Mouse (Mus musculus) left cerebral cortex, adult 2 months (tissue): ENCODE measurements around the gene Rpl37a. TPM values are rescaled to one million over a fixed set of nuclear protein-coding genes. Genes with fewer than 3 reads are reported as not detected.

Source experiments
- DNase-seq, 2 experiments: peaks; one replicate each; pipeline ENCODE4 v3.0.0; 2021 to 2022; ENCODE audit warnings: low spot score in 2 of 2, mixed read lengths in 1 of 2; ENCODE audit errors: extremely low spot score in 1 of 2
- H3K27ac ChIP-seq: fragments of 200-600 bp; 2 replicates; pipeline ENCODE4 v1.8.1; 2022
- H3K4me3 ChIP-seq: fragments of 200-600 bp; 2 replicates; pipeline ENCODE4 v1.8.1; 2022
- CTCF ChIP-seq: fragments of 200-600 bp; IDR thresholded peaks from 2 replicates; pipeline ENCODE4 v1.8.1; 2022; ENCODE audit warnings: antibody characterized with exemption, mild to moderate bottlenecking, moderate library complexity
- intact Hi-C: fragments of 180-260 bp; cut with DNase I; formaldehyde crosslinking; loops from one replicate; pipeline ENCODE4 v1.15.1; 2025
- long read RNA-seq, 2 experiments: library from polyadenylated mRNA; stranded (forward); transcript quantifications; one replicate each; pipeline ENCODE4 v2.0.0; 2021; ENCODE audit warnings: borderline mapping rate in 2 of 2
- total RNA-seq, 2 experiments: library from RNA; stranded (reverse); gene quantifications; 2 replicates each; pipeline ENCODE4 v1.2.3; 2021

The Rpl37a gene
- total RNA-seq, result 100 to 1,000 TPM; 546 to 562 TPM
- long read RNA-seq, experiment 1, transcript Rpl37a-201 (4 exons, 558 nt), result major isoform, 74 of 82 reads
- long read RNA-seq, experiment 1, transcript Rpl37a-204 (3 exons, 665 nt), result minor isoform, 7 of 82 reads
- long read RNA-seq, experiment 1, partial matches to known transcripts, result 0 of 82 reads
- long read RNA-seq, experiment 1, other reads (novel, unspliced or antisense), result 1 of 82 reads
- long read RNA-seq, experiment 2, transcript Rpl37a-201 (4 exons, 558 nt), result major isoform, 78 of 87 reads
- long read RNA-seq, experiment 2, transcript Rpl37a-204 (3 exons, 665 nt), result minor isoform, 7 of 87 reads
- long read RNA-seq, experiment 2, partial matches to known transcripts, result 2 of 87 reads
- long read RNA-seq, experiment 2, other reads (novel, unspliced or antisense), result 0 of 87 reads

- Histone ChIP-seq H3K4me3 (peak within 1 kb of the TSS; percentile 76), H3K27ac (peak within 1 kb of the TSS; percentile 79)
- intact Hi-C loops, result loop anchor here (5.0 to 10.0 kb wide), 2 partner anchors 114 to 404 kb away; partner anchors contain the start of genes Igfbp2 and Xrcc5
- TF ChIP-seq CTCF, result no peak; the same call in 1 of the 2 replicates
- peak; percentile 96 for DNase-seq
Measured at GRCm38 (mm10) chr1:72710753-72711653, at the start of gene Rpl37a. TSS of gene Rpl37a (plus strand) at chr1:72711290.

- no peak overlapping the region for H3K4me3 ChIP-seq
- peak in 1 of 2 experiments; percentile 8 for DNase-seq
- intact Hi-C loops, result no loop called here
- no peak for TF ChIP-seq CTCF
- H3K27ac ChIP-seq, result no peak overlapping the region
Measured at GRCm38 (mm10) chr1:72673070-72673469, 38.0 kb upstream of the Rpl37a start.

- no peak for TF ChIP-seq CTCF
- intact Hi-C loops, result no loop called here
Measured at GRCm38 (mm10) chr1:72696256-72696655, 14.8 kb upstream of the Rpl37a start.

GRCm38 (mm10) chr1:72698651-72699050, 12.4 kb upstream of the Rpl37a start:
- no peak for DNase-seq
- no peak for TF ChIP-seq CTCF
- Histone ChIP-seq H3K27ac (no peak overlapping the region), H3K4me3 (no peak overlapping the region)
- intact Hi-C loops, result no loop called here

More at GRCm38 (mm10) chr1:72696256-72696655, 14.8 kb upstream of the Rpl37a start:
- Histone ChIP-seq H3K27ac (no peak overlapping the region), H3K4me3 (no peak overlapping the region)
- no peak for DNase-seq

GRCm38 (mm10) chr1:72700479-72700878, 10.6 kb upstream of the Rpl37a start, which contains the start of gene Ankar:
TSS of gene Ankar (minus strand) at chr1:72700579.
- no peak within 1 kb of the TSS for H3K4me3 ChIP-seq
- H3K27ac ChIP-seq, result no peak within 1 kb of the TSS
- no peak for DNase-seq
- no peak for TF ChIP-seq CTCF
- intact Hi-C loops, result no loop called here

- intact Hi-C loops, result no loop called here
- no peak for DNase-seq
- Histone ChIP-seq H3K4me3 (no peak overlapping the region), H3K27ac (no peak overlapping the region)
- no peak for TF ChIP-seq CTCF
Measured at GRCm38 (mm10) chr1:72707525-72707924, 3.6 kb upstream of the Rpl37a start.

- DNase-seq, result no peak
- intact Hi-C loops, result loop anchor here (5.0 to 10.0 kb wide), 2 partner anchors 113 to 404 kb away; partner anchors contain the start of genes Igfbp2 and Xrcc5
- peak overlapping the region; percentile 76 for H3K4me3 ChIP-seq
- peak overlapping the region; percentile 79 for H3K27ac ChIP-seq
- TF ChIP-seq CTCF, result no peak
Measured at GRCm38 (mm10) chr1:72711684-72712083, 594 bp downstream of the Rpl37a start.

GRCm38 (mm10) chr1:72714547-72714946, 3.5 kb downstream of the Rpl37a start:
- TF ChIP-seq CTCF, result no peak
- Histone ChIP-seq H3K27ac (no peak overlapping the region), H3K4me3 (no peak overlapping the region)
- DNase-seq, result no peak
- intact Hi-C loops, result loop anchor here (5.0 to 10.0 kb wide), 2 partner anchors 110 to 407 kb away; partner anchors contain the start of genes Igfbp2 and Xrcc5

GRCm38 (mm10) chr1:72715065-72715464, 4.0 kb downstream of the Rpl37a start:
- intact Hi-C loops, result loop anchor here (5.0 to 10.0 kb wide), 2 partner anchors 110 to 902 kb away; partner anchors contain the start of gene Igfbp2
- TF ChIP-seq CTCF, result no peak
- Histone ChIP-seq H3K4me3 (no peak overlapping the region), H3K27ac (no peak overlapping the region)
- DNase-seq, result no peak

GRCm38 (mm10) chr1:72715593-72716361, 4.7 kb downstream of the Rpl37a start:
- DNase-seq, result no peak
- TF ChIP-seq CTCF, result no peak
- Histone ChIP-seq H3K4me3 (no peak overlapping the region), H3K27ac (no peak overlapping the region)
- intact Hi-C loops, result loop anchor here (2.0 to 10.0 kb wide), 3 partner anchors 109 to 1111 kb away; partner anchors contain the start of gene Igfbp2

GRCm38 (mm10) chr1:72716421-72716820, 5.3 kb downstream of the Rpl37a start:
- Histone ChIP-seq H3K27ac (no peak overlapping the region), H3K4me3 (no peak overlapping the region)
- intact Hi-C loops, result loop anchor here (2.0 to 10.0 kb wide), 3 partner anchors 108 to 1110 kb away; partner anchors contain the start of gene Igfbp2
- DNase-seq, result no peak
- TF ChIP-seq CTCF, result no peak
